Mouse (Mus musculus) stomach, embryonic 16.5 days (tissue): ENCODE data around the gene Retreg3. TPM values are rescaled to one million over a fixed set of nuclear protein-coding genes. Genes with fewer than 3 reads are reported as not detected.
"Not testable (repeated sequence)": the region's sequence is repeated elsewhere in the genome, so short reads cannot be mapped to it uniquely, and the experiment has no call there.

Experiments
- ATAC-seq: fragments of 200-750 bp; cut with Nextera tagmentation; 2 replicates; pipeline ENCODE4 v1.8.0; 2017; ENCODE audit warnings: moderate number of reproducible peaks, moderate TSS enrichment; ENCODE audit not compliant: insufficient read depth, low FRiP score
- H3K27ac ChIP-seq: fragments of 300-500 bp; sonication (generic); 2 replicates; pipeline ENCODE4 v1.5.1; 2014; ENCODE audit warnings: low read length
- H3K27me3 ChIP-seq: fragments of 300-500 bp; sonication (generic); 2 replicates; pipeline ENCODE4 v1.6.1; 2014; ENCODE audit warnings: low read length, control low read depth, mixed read lengths; ENCODE audit not compliant: control insufficient read depth, insufficient read depth
- H3K36me3 ChIP-seq: fragments of 300-500 bp; sonication (generic); 2 replicates; pipeline ENCODE4 v1.6.1; 2014; ENCODE audit warnings: low read length; ENCODE audit not compliant: control insufficient read depth, insufficient read depth
- H3K4me1 ChIP-seq: fragments of 300-500 bp; sonication (generic); 2 replicates; pipeline ENCODE4 v1.6.1; 2014; ENCODE audit warnings: low read length, control low read depth, mixed read lengths; ENCODE audit not compliant: control insufficient read depth, insufficient read depth
- H3K4me2 ChIP-seq: fragments of 300-500 bp; sonication (generic); 2 replicates; pipeline ENCODE4 v1.6.1; 2014; ENCODE audit warnings: low read depth, low read length, mixed read lengths
- H3K4me3 ChIP-seq: fragments of 300-500 bp; sonication (generic); replicated peaks from 2 replicates; pipeline ENCODE4 v1.5.1; 2014; ENCODE audit warnings: mild to moderate bottlenecking, low read length
- H3K9ac ChIP-seq: fragments of 300-500 bp; sonication (generic); 2 replicates; pipeline ENCODE4 v1.6.1; 2014; ENCODE audit warnings: low read length
- H3K9me3 ChIP-seq: fragments of 300-500 bp; sonication (generic); replicated peaks from 2 replicates; pipeline ENCODE4 v1.6.1; 2016; ENCODE audit warnings: low read length, control low read depth; ENCODE audit not compliant: control insufficient read depth
- WGBS: fragments of 180-500 bp; shearing (Covaris S2); extraction: QIAGEN DNeasy Blood & Tissue Kit; methylation state at CpG from one replicate; pipeline ENCODE4 v1.1.7; 2014; 5-methylcytosine and 5-hydroxymethylcytosine counted together
- polyA plus RNA-seq: library from polyadenylated mRNA; unstranded; fragments of >200 nt; fragmentation: Nextera tagmentation; extraction: Ambion mirVana; gene quantifications from 2 replicates; pipeline ENCODE4 v1.2.1, GENCODE M21; 2015

Gene Retreg3
- polyA plus RNA-seq, 1 experiment from 2014 or later: 18.7 TPM

DNA sequence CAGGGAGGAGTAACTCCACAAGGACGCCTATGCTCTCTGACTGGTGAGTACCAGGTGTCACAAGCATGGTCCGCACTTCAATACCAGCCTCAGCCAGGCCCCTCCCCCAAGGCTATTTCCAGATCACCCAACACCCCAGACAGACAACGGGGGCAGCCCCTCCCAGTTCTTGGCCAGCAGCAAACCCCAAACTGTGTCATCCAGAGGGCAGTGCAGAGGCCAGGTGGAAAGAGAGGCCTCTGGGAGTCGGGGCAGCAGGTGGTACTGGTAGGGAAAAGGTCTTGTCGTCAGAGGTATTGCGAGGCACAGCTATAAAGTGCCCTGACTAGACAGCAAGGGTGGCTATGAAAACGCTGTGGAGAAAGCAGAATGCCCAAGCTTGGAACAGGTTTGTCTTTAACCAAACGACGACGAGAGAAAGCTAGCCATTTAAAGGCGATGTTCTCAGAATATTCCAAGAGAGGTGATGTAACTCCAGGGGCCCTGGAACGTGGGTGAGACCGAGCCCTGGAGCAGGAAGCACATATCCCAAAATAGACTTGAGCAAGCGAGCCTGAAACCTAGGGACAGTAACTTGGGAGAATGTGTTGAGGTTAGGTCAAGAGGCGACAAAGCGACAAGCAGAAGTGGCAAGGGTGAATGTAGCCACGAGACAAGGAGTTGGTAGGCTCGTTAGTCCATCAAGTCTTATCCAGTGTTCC, 10.5 kb upstream of the Retreg3 start:
- ATAC-seq: no peak
- H3K9me3 ChIP-seq: 0 out of 2 replicates have a peak, but pooled peaks cover 3% of the 10 kb centered on the region

DNA sequence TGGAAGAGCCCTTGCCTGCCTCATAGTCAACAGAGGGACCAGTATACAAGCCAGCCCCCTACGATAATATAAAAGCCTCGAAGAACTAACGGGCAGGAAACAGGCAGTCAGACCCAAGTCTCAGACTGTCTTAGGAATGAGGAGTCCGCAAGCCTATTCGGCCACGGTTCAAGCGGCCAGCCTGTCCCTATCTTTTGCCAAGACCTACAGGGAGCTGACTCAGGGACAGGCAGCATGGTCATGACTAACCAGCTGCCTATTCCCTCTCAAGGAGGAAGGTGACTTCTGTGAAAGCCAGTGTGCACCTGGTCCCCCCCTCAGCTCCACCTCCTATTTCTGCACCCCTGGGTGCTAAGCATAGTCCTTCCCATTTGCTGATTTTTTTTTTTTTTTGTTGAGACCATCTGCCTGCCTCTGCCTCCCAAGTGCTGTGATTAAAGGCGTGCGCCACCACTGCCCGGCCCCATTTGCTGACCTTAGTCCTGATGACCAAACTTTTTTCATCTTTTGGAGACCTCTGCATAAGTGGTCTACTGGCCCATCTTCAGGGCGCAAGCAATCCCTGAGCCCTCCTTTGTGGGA, 9.4 kb upstream of the Retreg3 start:
- 91% methylated on average over 11 of the region's 11 CpGs for WGBS
- no peak for ATAC-seq
- Histone ChIP-seq H3K9me3 (0 out of 2 replicates have a peak, but pooled peaks cover 3% of the 10 kb centered on the region), H3K27me3 (no peaks in the 10 kb centered on the region), H3K9ac (no peak overlapping the region), H3K4me2 (no peak overlapping the region), H3K36me3 (peaks cover 13% of the 10 kb centered on the region), H3K4me3 (no peak overlapping the region), H3K4me1 (peaks cover 4% of the 10 kb centered on the region; the same call in 1 of the 2 replicates), H3K27ac (no peak overlapping the region)

More for the DNA sequence above, 10.5 kb upstream of the Retreg3 start:
- Histone ChIP-seq H3K27me3 (no peaks in the 10 kb centered on the region), H3K4me3 (no peak overlapping the region), H3K4me2 (no peak overlapping the region), H3K4me1 (peaks cover 4% of the 10 kb centered on the region; the same call in 1 of the 2 replicates), H3K27ac (no peak overlapping the region), H3K36me3 (peaks cover 13% of the 10 kb centered on the region), H3K9ac (0 out of 2 replicates have a peak overlapping the region, but pooled peaks have one; percentile 31)
- 39% methylated on average over 18 of the region's 18 CpGs for WGBS

DNA sequence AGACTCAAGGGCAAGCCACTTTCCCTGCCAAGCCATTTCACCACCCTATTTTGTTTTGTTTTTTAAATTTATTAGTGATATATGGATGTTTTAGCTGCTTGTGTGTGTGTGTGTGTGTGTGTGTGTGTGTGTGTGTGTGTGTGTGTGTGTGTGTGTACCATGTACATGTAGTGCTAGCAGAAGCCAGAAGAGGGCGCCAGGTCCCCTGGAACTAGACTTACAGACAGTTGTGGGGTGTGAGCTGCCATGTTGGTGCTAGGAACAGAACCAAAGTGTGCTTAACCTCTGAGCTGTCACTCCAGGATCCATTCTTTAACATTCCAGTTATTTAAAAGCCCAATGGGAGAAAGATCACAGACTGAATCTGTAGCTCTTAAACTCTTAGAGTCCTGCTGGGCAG, 7.4 kb upstream of the Retreg3 start:
- Histone ChIP-seq H3K27ac (no peak overlapping the region), H3K9me3 (0 out of 2 replicates have a peak, but pooled peaks cover 3% of the 10 kb centered on the region), H3K4me1 (peaks cover 4% of the 10 kb centered on the region; the same call in 1 of the 2 replicates), H3K27me3 (no peaks in the 10 kb centered on the region), H3K9ac (no peak overlapping the region), H3K4me3 (no peak overlapping the region), H3K4me2 (no peak overlapping the region), H3K36me3 (peaks cover 13% of the 10 kb centered on the region)
- 82% methylated on average over 1 of the region's 1 CpGs for WGBS
- ATAC-seq: no peak

DNA sequence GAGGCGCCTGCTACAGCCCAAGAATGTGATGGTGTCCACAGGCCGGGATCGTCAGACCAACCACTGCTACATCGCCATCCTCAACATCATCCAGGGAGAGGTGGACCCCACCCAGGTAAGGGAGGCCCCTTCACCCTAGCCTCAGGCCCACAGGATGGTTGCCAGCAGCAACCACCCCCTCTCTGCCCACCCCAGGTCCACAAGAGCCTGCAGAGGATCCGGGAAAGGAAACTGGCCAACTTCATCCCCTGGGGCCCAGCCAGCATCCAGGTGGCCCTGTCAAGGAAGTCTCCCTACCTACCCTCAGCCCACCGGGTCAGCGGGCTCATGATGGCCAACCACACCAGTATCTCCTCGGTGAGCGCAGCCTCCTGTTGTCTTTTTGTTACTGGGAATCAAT, 5.3 kb upstream of the Retreg3 start:
- H3K27me3 ChIP-seq: not testable (repeated sequence)

DNA sequence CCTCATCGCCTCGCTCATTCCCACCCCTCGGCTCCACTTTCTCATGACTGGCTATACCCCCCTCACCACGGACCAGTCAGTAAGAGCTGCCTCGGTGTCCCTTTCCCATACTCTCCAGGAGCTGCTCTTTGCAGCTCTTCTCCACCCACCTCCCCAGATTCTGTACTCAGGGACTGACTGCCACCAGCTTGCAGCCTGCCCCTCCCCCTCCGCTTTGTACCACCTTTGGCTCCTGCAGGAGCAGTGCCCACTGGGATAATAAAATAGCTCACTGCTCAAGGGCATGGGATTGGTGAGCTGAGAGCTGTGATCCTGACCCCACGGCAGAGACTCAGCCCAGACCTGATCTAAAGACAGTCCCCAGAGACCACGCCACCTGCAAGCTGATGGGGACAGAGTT, 4.8 kb upstream of the Retreg3 start:
- peaks cover 13% of the 10 kb centered on the region for H3K36me3 ChIP-seq
- H3K27me3 ChIP-seq, H3K9me3 ChIP-seq, H3K4me3 ChIP-seq, H3K4me1 ChIP-seq, H3K9ac ChIP-seq, H3K27ac ChIP-seq, ATAC-seq, H3K4me2 ChIP-seq: not testable (repeated sequence)
- 90% methylated on average over 8 of the region's 8 CpGs for WGBS

More for the DNA sequence above, 5.3 kb upstream of the Retreg3 start:
- H3K9ac ChIP-seq, H3K4me1 ChIP-seq, H3K4me3 ChIP-seq, ATAC-seq, H3K9me3 ChIP-seq, H3K27ac ChIP-seq, H3K4me2 ChIP-seq: not testable (repeated sequence)
- peaks cover 13% of the 10 kb centered on the region for H3K36me3 ChIP-seq
- WGBS: 93% methylated on average over 7 of the region's 9 CpGs

DNA sequence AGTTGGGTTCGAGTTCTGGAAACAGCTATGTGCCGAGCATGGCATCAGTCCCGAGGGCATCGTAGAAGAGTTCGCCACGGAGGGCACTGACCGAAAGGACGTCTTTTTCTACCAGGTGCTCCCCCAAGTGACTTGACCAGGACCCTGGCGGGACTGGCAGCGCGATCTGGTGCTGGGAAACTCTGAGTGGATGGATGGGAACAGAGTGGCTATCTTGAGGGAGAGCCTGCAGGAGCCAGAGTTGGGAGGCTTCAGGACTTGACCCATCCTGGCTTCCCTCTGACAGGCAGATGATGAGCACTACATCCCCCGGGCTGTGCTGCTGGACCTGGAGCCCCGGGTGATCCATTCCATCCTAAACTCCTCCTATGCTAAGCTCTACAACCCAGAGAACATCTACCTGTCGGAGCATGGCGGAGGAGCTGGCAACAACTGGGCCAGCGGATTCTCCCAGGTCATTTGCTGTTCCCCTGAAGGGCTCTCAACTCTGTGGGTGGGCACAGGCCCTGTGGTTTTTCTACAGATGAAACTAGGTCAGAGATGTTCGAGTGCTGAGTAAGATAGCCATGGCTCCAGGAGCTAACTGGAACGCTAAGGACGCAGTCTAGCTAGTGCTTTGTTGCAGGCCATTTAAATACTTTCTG, 974 bp upstream of the Retreg3 start:
- H3K9ac ChIP-seq: peak overlapping the region; percentile 86
- no peaks in the 10 kb centered on the region for H3K9me3 ChIP-seq
- peak overlapping the region; percentile 93 for H3K4me3 ChIP-seq
- no peaks in the 10 kb centered on the region for H3K27me3 ChIP-seq
- peak overlapping the region; percentile 96 for H3K4me2 ChIP-seq
- peak overlapping the region; percentile 92 for H3K27ac ChIP-seq
- 0 out of 2 replicates have a peak, but pooled peaks cover under 1% of the 10 kb centered on the region for H3K36me3 ChIP-seq
- H3K4me1 ChIP-seq: peaks cover 18% of the 10 kb centered on the region
- 17% methylated on average over 19 of the region's 19 CpGs for WGBS
- ATAC-seq: no peak

DNA sequence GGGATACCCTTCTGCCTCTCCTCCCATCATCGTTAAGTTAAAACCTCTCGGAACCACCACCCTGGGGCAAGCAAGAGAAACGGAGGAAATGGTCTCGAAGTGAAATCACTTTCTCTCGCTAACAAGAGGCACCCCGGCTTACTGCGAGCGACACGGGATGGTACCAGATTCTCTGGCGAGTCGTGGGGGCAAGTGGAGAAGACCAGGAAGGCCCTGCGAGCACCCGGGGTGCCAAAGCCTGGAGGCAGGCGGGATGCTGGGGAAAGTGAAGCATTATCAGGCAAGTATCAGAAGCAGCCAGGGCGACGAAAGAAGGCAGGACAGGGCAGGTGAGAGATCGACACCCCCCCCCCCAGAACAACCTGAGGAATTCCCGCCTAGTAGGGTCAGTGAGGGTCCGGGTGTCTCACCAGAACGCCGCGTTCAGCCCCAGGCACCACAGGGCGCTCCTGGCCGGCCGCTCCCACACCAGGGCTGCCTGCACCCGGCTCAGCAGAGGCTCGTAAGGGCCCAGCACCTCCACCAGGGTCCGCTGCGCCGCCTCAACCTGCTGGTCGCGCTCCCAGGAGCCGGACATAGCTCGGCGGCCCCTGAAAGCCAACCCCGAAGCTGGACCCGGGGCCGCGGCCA, 447 bp downstream of the Retreg3 start:
- Histone ChIP-seq H3K4me3 (peak overlapping the region; percentile 93), H3K27ac (peak overlapping the region; percentile 85), H3K9me3 (no peaks in the 10 kb centered on the region), H3K9ac (peak overlapping the region; percentile 93), H3K27me3 (no peaks in the 10 kb centered on the region), H3K4me1 (peaks cover 18% of the 10 kb centered on the region), H3K36me3 (no peaks in the 10 kb centered on the region), H3K4me2 (peak overlapping the region; percentile 74)
- ATAC-seq: peak; percentile 74
- WGBS: under 1% methylated on average over 37 of the region's 39 CpGs

DNA sequence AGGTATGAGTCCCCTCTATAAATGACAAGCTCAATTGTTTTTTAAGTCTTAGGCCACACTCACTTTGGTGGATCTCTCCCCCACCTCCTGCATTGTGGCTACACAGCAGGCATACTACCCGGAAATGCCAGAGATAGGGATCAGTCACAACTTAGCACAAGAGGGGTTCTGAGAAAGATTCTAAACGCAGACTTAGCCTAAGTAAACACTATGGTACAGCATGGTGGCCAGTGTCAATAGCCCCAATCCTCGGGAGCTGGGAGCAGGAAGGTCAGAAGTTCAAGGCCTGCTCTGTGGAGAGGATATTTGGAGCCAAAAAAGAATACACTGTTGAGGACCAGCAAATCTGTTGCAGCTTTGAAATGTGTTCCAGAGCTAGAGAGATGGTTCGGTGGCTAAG, 1.6 kb downstream of the Retreg3 start:
- Histone ChIP-seq H3K27me3 (no peaks in the 10 kb centered on the region), H3K4me2 (peak overlapping the region; percentile 74), H3K4me3 (peak overlapping the region; percentile 93), H3K9ac (peak overlapping the region; percentile 93), H3K36me3 (no peaks in the 10 kb centered on the region), H3K9me3 (no peaks in the 10 kb centered on the region), H3K4me1 (peaks cover 18% of the 10 kb centered on the region), H3K27ac (no peak overlapping the region)
- no peak for ATAC-seq
- 23% methylated on average over 4 of the region's 4 CpGs for WGBS
